Mouse (Mus musculus): Measurements from ENCODE around the gene Socs4.

Socs4 gene
- long read RNA-seq, experiment 1, full-length matches to known transcripts = 3 of 6 reads
- long read RNA-seq, experiment 1, partial matches to known transcripts = 0 of 6 reads
- long read RNA-seq, experiment 1, other reads (novel, unspliced or antisense) = 3 of 6 reads
- long read RNA-seq, experiment 2, full-length matches to known transcripts = 4 of 5 reads
- long read RNA-seq, experiment 2, partial matches to known transcripts = 0 of 5 reads
- long read RNA-seq, experiment 2, other reads (novel, unspliced or antisense) = 1 of 5 reads

GRCm38 (mm10) chr14:47276637-47277393 is at the start of gene Socs4, which contains the start of gene Wdhd1:
Socs4 (plus strand) TSS chr14:47276931.
Wdhd1 (minus strand) TSS chr14:47276857.
- intact Hi-C loops (cut with DNase I) = no loop called here

- intact Hi-C loops (cut with DNase I) = no loop called here
These were observed 46.8 kb upstream of the Socs4 start for GRCm38 (mm10) chr14:47229796-47230376.

GRCm38 (mm10) chr14:47233602-47234001 is 43.1 kb upstream of the Socs4 start:
- intact Hi-C loops (cut with DNase I) = no loop called here

- intact Hi-C loops (cut with DNase I) = no loop called here
These were observed 42.7 kb upstream of the Socs4 start for GRCm38 (mm10) chr14:47234032-47234431.

GRCm38 (mm10) chr14:47234526-47235250 is 42.0 kb upstream of the Socs4 start:
- intact Hi-C loops (cut with DNase I) = no loop called here

- intact Hi-C loops (cut with DNase I) = no loop called here
These were observed 40.2 kb upstream of the Socs4 start for GRCm38 (mm10) chr14:47236491-47236890.

GRCm38 (mm10) chr14:47237286-47237685 is 39.4 kb upstream of the Socs4 start:
- intact Hi-C loops (cut with DNase I) = no loop called here

GRCm38 (mm10) chr14:47240600-47240999 is 36.1 kb upstream of the Socs4 start:
- intact Hi-C loops (cut with DNase I) = no loop called here

- intact Hi-C loops (cut with DNase I) = no loop called here
These were observed 35.7 kb upstream of the Socs4 start for GRCm38 (mm10) chr14:47241046-47241445.

GRCm38 (mm10) chr14:47242753-47243152 is 34.0 kb upstream of the Socs4 start:
- intact Hi-C loops (cut with DNase I) = no loop called here

- intact Hi-C loops (cut with DNase I) = loop anchor here (5.0 to 10.0 kb wide), 3 partner anchors 163 to 368 kb away; partner anchors contain the start of gene Samd4
These were observed 26.9 kb upstream of the Socs4 start for GRCm38 (mm10) chr14:47249839-47250238.

GRCm38 (mm10) chr14:47264866-47265265 is 11.9 kb upstream of the Socs4 start:
- intact Hi-C loops (cut with DNase I) = no loop called here

GRCm38 (mm10) chr14:47265829-47266228 is 10.9 kb upstream of the Socs4 start:
- intact Hi-C loops (cut with DNase I) = no loop called here

GRCm38 (mm10) chr14:47269056-47269455 is 7.7 kb upstream of the Socs4 start:
- intact Hi-C loops (cut with DNase I) = no loop called here

GRCm38 (mm10) chr14:47269706-47270105 is 7.0 kb upstream of the Socs4 start:
- intact Hi-C loops (cut with DNase I) = no loop called here

GRCm38 (mm10) chr14:47273751-47274150 is 3.0 kb upstream of the Socs4 start:
- intact Hi-C loops (cut with DNase I) = no loop called here

- intact Hi-C loops (cut with DNase I) = no loop called here
These were observed 1.3 kb upstream of the Socs4 start for GRCm38 (mm10) chr14:47275417-47275816.

GRCm38 (mm10) chr14:47276036-47276603 is 611 bp upstream of the Socs4 start:
- intact Hi-C loops (cut with DNase I) = no loop called here

GRCm38 (mm10) chr14:47279058-47279457 is 2.3 kb downstream of the Socs4 start:
- intact Hi-C loops (cut with DNase I) = no loop called here

- intact Hi-C loops (cut with DNase I) = no loop called here
These were observed 4.8 kb downstream of the Socs4 start for GRCm38 (mm10) chr14:47281535-47281934.

- intact Hi-C loops (cut with DNase I) = no loop called here
These were observed 6.8 kb downstream of the Socs4 start for GRCm38 (mm10) chr14:47283568-47283967.
